Mouse (Mus musculus) thymus, adult 2 months (tissue): ENCODE results near the gene Rpl24.

ENCODE experiments used
- CTCF ChIP-seq: fragments of 200-500 bp; IDR thresholded peaks from 2 replicates; pipeline ENCODE4 v1.5.1; 2012; ENCODE audit warnings: mild to moderate bottlenecking, control low read depth, low read length, moderate library complexity, borderline replicate concordance; ENCODE audit not compliant: control insufficient read depth, poor library complexity, insufficient read depth; ENCODE audit errors: extremely low read depth
- POLR2A ChIP-seq: fragments of 200-500 bp; IDR thresholded peaks from 2 replicates; pipeline ENCODE4 v1.6.1; 2012; ENCODE audit warnings: mild to moderate bottlenecking, low read length, control low read depth, moderate library complexity; ENCODE audit not compliant: control insufficient read depth, poor library complexity, insufficient read depth; ENCODE audit errors: extremely low read depth

GRCm38 (mm10) chr16:55934453-55935037 lies 31.5 kb upstream of the Rpl24 start, which contains the start of gene Cep97:
- TF ChIP-seq POLR2A, result peak; percentile 90
- no peak for TF ChIP-seq CTCF
